Mouse (Mus musculus) liver, embryonic 15.5 days (tissue): Measurements from ENCODE around the gene Btbd35f26. TPM values are rescaled to one million over a fixed set of nuclear protein-coding genes. Genes with fewer than 3 reads are reported as not detected.
"Not testable (repeated sequence)": the region's sequence is repeated elsewhere in the genome, so short reads cannot be mapped to it uniquely, and the experiment has no call there.

Source experiments
- ATAC-seq: fragments of 200-750 bp; cut with Nextera tagmentation; 2 replicates; pipeline ENCODE4 v1.8.0; 2017; ENCODE audit warnings: moderate number of reproducible peaks, mild to moderate bottlenecking, moderate library complexity; ENCODE audit not compliant: insufficient read depth
- H3K27ac ChIP-seq: fragments of 300-500 bp; sonication (generic); replicated peaks from 2 replicates; pipeline ENCODE4 v1.5.1; 2015; ENCODE audit warnings: mild to moderate bottlenecking, inconsistent platforms
- H3K27me3 ChIP-seq: fragments of 300-500 bp; sonication (generic); 2 replicates; pipeline ENCODE4 v1.6.1; 2015; ENCODE audit warnings: mild to moderate bottlenecking, inconsistent platforms
- H3K36me3 ChIP-seq: fragments of 300-500 bp; sonication (generic); replicated peaks from 2 replicates; pipeline ENCODE4 v1.6.1; 2015; ENCODE audit warnings: moderate library complexity, mild to moderate bottlenecking, inconsistent platforms
- H3K4me1 ChIP-seq: fragments of 300-500 bp; sonication (generic); replicated peaks from 2 replicates; pipeline ENCODE4 v1.6.1; 2015; ENCODE audit warnings: inconsistent platforms
- H3K4me2 ChIP-seq: fragments of 300-500 bp; sonication (generic); 2 replicates; pipeline ENCODE4 v1.6.1; 2015; ENCODE audit warnings: moderate library complexity, mild to moderate bottlenecking, inconsistent platforms
- H3K4me3 ChIP-seq: fragments of 300-500 bp; sonication (generic); replicated peaks from 2 replicates; pipeline ENCODE4 v1.5.1; 2015; ENCODE audit warnings: mild to moderate bottlenecking, inconsistent platforms
- H3K9ac ChIP-seq: fragments of 300-500 bp; sonication (generic); 2 replicates; pipeline ENCODE4 v1.6.1; 2015; ENCODE audit warnings: moderate library complexity, mild to moderate bottlenecking, inconsistent platforms
- H3K9me3 ChIP-seq: fragments of 300-500 bp; sonication (generic); replicated peaks from 2 replicates; pipeline ENCODE4 v1.6.1; 2016; ENCODE audit warnings: inconsistent platforms
- WGBS: fragments of 180-500 bp; shearing (Covaris S2); methylation state at CpG from one replicate; pipeline ENCODE4 v1.1.7; 2015; ENCODE audit warnings: mixed read lengths; ENCODE audit not compliant: insufficient replicate concordance; 5-methylcytosine and 5-hydroxymethylcytosine counted together
- polyA plus RNA-seq: library from polyadenylated mRNA; unstranded; fragments of >200 nt; fragmentation: Nextera tagmentation; extraction: Ambion mirVana; gene quantifications from 2 replicates; pipeline ENCODE4 v1.2.1, GENCODE M21; 2015

Gene Btbd35f26
- not detected in 2 replicates for polyA plus RNA-seq

DNA sequence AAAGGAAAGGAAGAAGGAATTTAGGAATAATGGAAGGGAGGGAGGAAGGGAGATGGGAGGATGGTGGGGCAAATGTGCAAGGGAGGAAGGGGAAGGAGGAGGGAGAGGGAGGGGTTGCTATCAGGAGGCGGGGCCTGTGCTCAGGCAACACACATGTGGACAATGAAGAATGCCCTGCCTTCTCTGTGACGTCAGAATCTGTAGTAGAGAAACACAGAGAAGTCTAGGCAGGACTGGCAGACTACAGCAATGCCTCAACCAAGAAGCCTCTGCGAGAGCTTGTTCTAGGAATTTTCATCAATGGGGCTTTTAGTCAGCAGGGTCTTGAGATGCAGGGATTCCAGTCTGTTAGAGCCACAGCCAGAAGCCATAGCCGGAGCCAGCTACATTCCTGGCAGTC, at the start of gene Btbd35f26:
Gene Btbd35f26 (plus strand): TSS at position 301 of the 400 bp plus-strand sequence.
- ATAC-seq, H3K4me2 ChIP-seq, H3K9ac ChIP-seq, H3K4me1 ChIP-seq, H3K36me3 ChIP-seq, H3K9me3 ChIP-seq, H3K4me3 ChIP-seq, H3K27ac ChIP-seq, H3K27me3 ChIP-seq: not testable (repeated sequence)
- no CpG with 5 or more reads among the region's 4 CpGs for WGBS

DNA sequence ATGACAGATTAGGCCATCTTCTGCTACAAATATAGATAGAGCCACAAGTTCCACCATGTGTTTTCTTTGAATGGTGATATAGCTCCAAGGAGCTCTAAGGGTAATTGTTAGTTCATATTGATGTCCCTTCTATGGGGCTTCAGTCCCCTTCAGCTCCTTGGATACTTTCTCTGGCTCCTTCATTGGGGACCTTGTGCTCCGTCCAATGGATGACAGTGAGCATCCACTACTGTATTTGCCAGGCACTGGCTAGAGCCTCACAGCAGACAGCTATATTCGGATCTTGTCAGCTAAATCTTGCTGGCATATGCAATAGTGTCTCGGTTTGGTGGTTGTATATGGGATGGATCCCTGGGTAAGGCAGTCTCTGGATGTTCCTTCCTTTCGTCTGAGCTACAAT, 5.7 kb downstream of the Btbd35f26 start:
- not testable (repeated sequence) for H3K27me3 ChIP-seq, H3K27ac ChIP-seq, H3K4me2 ChIP-seq, H3K36me3 ChIP-seq, ATAC-seq, H3K9ac ChIP-seq, H3K4me1 ChIP-seq, H3K9me3 ChIP-seq, H3K4me3 ChIP-seq
- WGBS, result 60% methylated on average over 2 of the region's 4 CpGs

DNA sequence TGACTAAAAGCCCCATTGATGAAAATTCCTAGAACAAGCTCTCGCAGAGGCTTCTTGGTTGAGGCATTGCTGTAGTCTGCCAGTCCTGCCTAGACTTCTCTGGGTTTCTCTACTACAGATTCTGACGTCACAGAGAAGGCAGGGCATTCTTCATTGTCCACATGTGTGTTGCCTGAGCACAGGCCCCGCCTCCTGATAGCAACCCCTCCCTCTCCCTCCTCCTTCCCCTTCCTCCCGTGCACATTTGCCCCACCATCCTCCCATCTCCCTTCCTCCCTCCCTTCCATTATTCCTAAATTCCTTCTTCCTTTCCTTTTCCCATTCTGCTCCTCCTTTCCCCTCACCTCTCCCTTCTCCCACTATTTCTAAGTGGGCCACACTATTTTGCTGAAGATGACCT, 47.6 kb downstream of the Btbd35f26 start, which contains the start of gene Btbd35f19:
Gene Btbd35f19 (minus strand): TSS at position 101 of the 400 bp plus-strand sequence.
- ATAC-seq, H3K4me2 ChIP-seq, H3K4me1 ChIP-seq, H3K9me3 ChIP-seq, H3K27me3 ChIP-seq, H3K4me3 ChIP-seq, H3K36me3 ChIP-seq, H3K9ac ChIP-seq, H3K27ac ChIP-seq: not testable (repeated sequence)
- WGBS, result no CpG with 5 or more reads among the region's 4 CpGs

Other genes with a start within 250 kb of the Btbd35f26 start
- gene Btbd35f29, start 218.8 kb upstream of the Btbd35f26 start, polyA plus RNA-seq, result not detected in 2 replicates
- not detected in 2 replicates for gene Spin2f, start 82.6 kb upstream of the Btbd35f26 start, polyA plus RNA-seq
- not detected in 2 replicates for gene Btbd35f19, start 47.5 kb downstream of the Btbd35f26 start, polyA plus RNA-seq
- not detected in 2 replicates for gene Gm21883, start 237.8 kb downstream of the Btbd35f26 start, polyA plus RNA-seq